Mouse (Mus musculus) thymus, postnatal 14 days (tissue): Measurements from ENCODE around the gene Gli1.

ENCODE experiments used
- DNase-seq: peaks from one replicate; pipeline ENCODE4 v3.0.0; 2021

Gli1 gene

GRCm38 (mm10) chr10:127343029-127343428 is 1.3 kb upstream of the Gli1 start:
- no peak for DNase-seq

GRCm38 (mm10) chr10:127341360-127341690 is 449 bp downstream of the Gli1 start:
- no peak for DNase-seq

GRCm38 (mm10) chr10:127340577-127341359 is 1.0 kb downstream of the Gli1 start:
- DNase-seq, result no peak

GRCm38 (mm10) chr10:127339683-127340576 is 1.8 kb downstream of the Gli1 start:
- no peak for DNase-seq

GRCm38 (mm10) chr10:127338930-127339682 is 2.7 kb downstream of the Gli1 start:
- DNase-seq, result peak; percentile 89

- no peak for DNase-seq
Measured at GRCm38 (mm10) chr10:127337536-127338099, 4.2 kb downstream of the Gli1 start.

- DNase-seq, result no peak
Measured at GRCm38 (mm10) chr10:127336952-127337351, 4.8 kb downstream of the Gli1 start.

GRCm38 (mm10) chr10:127335271-127335670 is 6.5 kb downstream of the Gli1 start:
- no peak for DNase-seq

GRCm38 (mm10) chr10:127333152-127333551 is 8.6 kb downstream of the Gli1 start:
- DNase-seq, result peak; percentile 40

GRCm38 (mm10) chr10:127332211-127332874 is 9.4 kb downstream of the Gli1 start:
- no peak for DNase-seq

- DNase-seq, result no peak
Measured at GRCm38 (mm10) chr10:127330212-127330611, 11.6 kb downstream of the Gli1 start.

- no peak for DNase-seq
Measured at GRCm38 (mm10) chr10:127327461-127328145, 14.2 kb downstream of the Gli1 start.

GRCm38 (mm10) chr10:127326828-127327227 is 14.9 kb downstream of the Gli1 start:
- DNase-seq, result peak; percentile 36

GRCm38 (mm10) chr10:127326017-127326801 is 15.6 kb downstream of the Gli1 start:
- DNase-seq, result peak; percentile 71

- DNase-seq, result peak; percentile 81
Measured at GRCm38 (mm10) chr10:127325454-127326016, 16.2 kb downstream of the Gli1 start.

GRCm38 (mm10) chr10:127324495-127324894 is 17.3 kb downstream of the Gli1 start:
- DNase-seq, result peak; percentile 89

- peak; percentile 71 for DNase-seq
Measured at GRCm38 (mm10) chr10:127323131-127323855, 18.5 kb downstream of the Gli1 start.

- no peak for DNase-seq
Measured at GRCm38 (mm10) chr10:127322669-127323068, 19.1 kb downstream of the Gli1 start.

- DNase-seq, result peak; percentile 43
Measured at GRCm38 (mm10) chr10:127322178-127322577, 19.6 kb downstream of the Gli1 start.

- peak; percentile 61 for DNase-seq
Measured at GRCm38 (mm10) chr10:127321621-127322020, 20.2 kb downstream of the Gli1 start, which contains the start of gene Arhgap9. Arhgap9 (plus strand) TSS chr10:127321964.
